Mouse (Mus musculus): ENCODE data around the gene Tle4.

GRCm38 (mm10) chr19:14588221-14589123 lies 9.4 kb downstream of the Tle4 start:
- TF ChIP-seq MXI1 (IDR thresholded peaks at IDR 0.05; ENCODE audit: low read depth, low read length) (no peak), RAD21 (IDR thresholded peaks at IDR 0.05; ENCODE audit: low read depth, low read length) (no peak), CTCF (conservative IDR thresholded peaks at IDR 0.05 in 1 of 2, IDR thresholded peaks at IDR 0.05 in 1 of 2; ENCODE audit: low read depth in 2 of 2, low read length in 2 of 2) (no peak)
